Mouse (Mus musculus): ENCODE data around the gene Bax. TPM values are rescaled to one million over a fixed set of nuclear protein-coding genes. Genes with fewer than 3 reads are reported as not detected.

The Bax gene
- polyA plus RNA-seq, 1 experiment from 2014 or later: 230 TPM

DNA sequence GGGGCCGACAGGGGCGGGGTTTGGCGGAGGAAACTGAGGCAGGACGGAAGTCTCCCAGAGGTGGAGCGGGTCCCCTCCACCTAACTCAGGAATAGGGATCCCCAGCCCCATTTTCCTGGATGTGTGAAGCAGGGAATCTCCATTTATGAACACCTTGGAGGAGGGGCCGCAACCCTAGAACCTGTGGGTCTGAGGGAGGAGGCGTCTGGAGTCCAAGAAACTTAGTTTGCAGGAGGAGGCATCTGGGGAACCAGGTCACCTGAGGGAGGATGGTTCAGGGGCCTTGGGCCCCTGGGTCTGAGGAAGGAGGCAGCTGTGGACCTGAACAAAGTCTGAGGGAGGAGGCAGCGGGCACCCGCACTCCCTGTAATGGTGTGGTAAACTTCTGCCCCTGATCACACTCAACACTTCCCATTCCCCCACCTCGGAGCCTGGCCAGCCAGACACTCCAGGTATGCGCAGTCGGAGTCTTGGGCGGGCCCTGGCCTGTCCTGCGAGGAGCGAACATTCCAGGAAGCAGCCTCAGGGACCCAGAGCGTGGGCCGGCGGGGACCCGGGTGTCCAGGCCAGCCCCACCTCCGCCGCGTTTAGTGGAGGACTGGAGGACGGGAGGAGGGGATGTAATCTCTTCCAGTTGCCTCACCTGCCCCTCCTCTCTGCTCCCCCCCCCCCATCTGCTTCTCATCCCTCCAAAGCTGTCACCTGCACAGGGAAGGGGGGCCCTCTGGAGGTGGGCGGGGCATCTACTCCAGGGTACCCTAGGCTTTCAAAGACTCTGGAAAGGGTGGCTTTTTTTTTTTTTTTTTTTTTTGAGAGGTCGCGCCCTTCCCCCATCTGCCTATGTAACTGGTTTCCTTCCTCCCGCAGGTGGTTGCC is 52.6 kb downstream of the Bax start:
- peak overlapping the region; percentile 41; the same call in 1 of the 2 replicates for H3K27ac ChIP-seq
- H3K4me2 ChIP-seq: peak overlapping the region; percentile 84
- H3K4me3 ChIP-seq (replicated peaks): peak overlapping the region; percentile 58
- no peaks in the 10 kb centered on the region for H3K9me3 ChIP-seq
- ATAC-seq (ENCODE audit: insufficient number of reproducible peaks, insufficient read depth, low FRiP score, low TSS enrichment, low read depth): 0 out of 2 replicates have a peak, but pooled peaks have one; percentile 7
- H3K27me3 ChIP-seq: peaks cover 99% of the 10 kb centered on the region
- peaks cover 36% of the 10 kb centered on the region for H3K4me1 ChIP-seq (replicated peaks)
- peak overlapping the region; percentile 68 for H3K9ac ChIP-seq (replicated peaks)
- under 1% methylated on average over 27 of the region's 27 CpGs for WGBS
- H3K36me3 ChIP-seq: no peaks in the 10 kb centered on the region

DNA sequence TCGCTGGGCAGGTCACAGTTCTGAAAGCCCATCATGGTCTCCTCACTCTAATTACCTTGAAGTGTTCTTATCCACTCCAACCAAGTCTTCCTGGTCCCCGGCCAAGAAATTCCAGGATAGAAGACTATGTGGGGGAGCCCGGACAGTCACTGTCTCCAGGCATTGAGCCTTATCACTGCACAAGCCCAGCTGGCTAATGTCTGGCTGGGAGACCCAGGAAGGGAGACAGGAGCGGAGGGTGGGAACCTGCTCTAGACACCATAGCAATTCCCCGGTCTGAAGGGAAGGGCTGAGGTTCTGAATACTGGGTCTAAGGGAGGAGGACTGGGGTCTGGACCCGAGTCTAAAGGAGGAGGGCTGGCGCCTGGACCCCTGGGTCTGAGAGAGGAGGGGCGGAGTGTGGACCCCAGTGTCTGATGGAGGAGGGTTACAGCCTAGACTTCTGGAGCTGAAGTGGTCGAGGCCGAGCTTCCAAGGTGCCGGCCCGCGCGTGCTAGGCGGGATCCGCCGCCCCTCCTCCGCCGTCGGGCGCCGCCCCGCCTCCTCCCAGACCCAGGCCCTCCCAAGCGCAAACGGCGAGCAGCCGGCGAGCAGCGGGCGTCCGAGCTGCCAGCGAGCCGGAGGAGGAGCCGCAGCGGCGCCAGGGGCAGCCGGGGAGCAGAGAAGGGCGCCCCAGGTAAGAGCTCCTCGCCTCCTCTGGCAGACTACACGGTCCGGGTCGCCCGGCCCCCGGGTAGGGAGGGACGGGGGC is 53.4 kb downstream of the Bax start, which contains the start of gene Ntf5:
Gene Ntf5 (plus strand): TSS at position 583 of the 751 bp plus-strand sequence.
- peak within 1 kb of the TSS; percentile 68 for H3K9ac ChIP-seq (replicated peaks)
- no peaks in the 10 kb centered on the region for H3K36me3 ChIP-seq
- peaks cover 34% of the 10 kb centered on the region for H3K4me1 ChIP-seq (replicated peaks)
- H3K27me3 ChIP-seq: peaks cover 99% of the 10 kb centered on the region
- H3K27ac ChIP-seq: peak within 1 kb of the TSS; percentile 41; the same call in 1 of the 2 replicates
- peak within 1 kb of the TSS; percentile 84 for H3K4me2 ChIP-seq
- WGBS: 2% methylated on average over 42 of the region's 45 CpGs
- peak; percentile 47 for ATAC-seq (ENCODE audit: insufficient number of reproducible peaks, insufficient read depth, low FRiP score, low TSS enrichment, low read depth)
- H3K9me3 ChIP-seq: no peaks in the 10 kb centered on the region
- H3K4me3 ChIP-seq (replicated peaks): peak within 1 kb of the TSS; percentile 58

DNA sequence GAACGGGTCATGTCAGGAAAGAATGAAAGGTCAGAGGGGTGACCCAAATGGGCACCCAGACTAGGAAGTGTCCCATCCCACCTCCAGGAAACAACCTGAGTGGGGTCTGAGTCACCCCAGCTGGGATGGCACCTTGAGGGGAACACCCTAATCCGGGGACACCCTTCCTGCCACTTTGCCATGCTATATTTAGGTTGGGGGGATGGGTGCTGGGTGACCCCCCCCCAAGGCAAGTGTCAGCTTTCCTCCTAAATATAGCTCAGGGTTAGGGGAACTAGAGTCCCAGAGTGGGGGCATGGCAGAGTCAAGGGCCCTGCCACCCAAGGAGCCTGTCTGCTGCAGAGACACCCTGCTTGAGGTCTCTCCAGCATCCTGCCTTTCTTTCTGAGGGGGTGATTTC is 54.3 kb downstream of the Bax start:
- Histone ChIP-seq H3K36me3 (no peaks in the 10 kb centered on the region), H3K27me3 (peaks cover 99% of the 10 kb centered on the region), H3K4me3 (replicated peaks) (no peak overlapping the region), H3K9ac (replicated peaks) (no peak overlapping the region), H3K4me1 (replicated peaks) (peaks cover 25% of the 10 kb centered on the region), H3K4me2 (no peak overlapping the region), H3K27ac (no peak overlapping the region), H3K9me3 (0 out of 2 replicates have a peak, but pooled peaks cover under 1% of the 10 kb centered on the region)
- WGBS: 82% methylated on average over 2 of the region's 2 CpGs
- no peak for ATAC-seq (ENCODE audit: insufficient number of reproducible peaks, insufficient read depth, low FRiP score, low TSS enrichment, low read depth)

Small RNA genes lying within 50 kb of the gene (microRNA-seq; reads per million reads assigned to microRNA genes)
- gene Gm22133: not detected

Other genes with a start within 250 kb of the Bax start
- 1.6 TPM in 2 replicates for gene Cd37, start 227.8 kb downstream of the Bax start, polyA plus RNA-seq (2016; fragmentation: Nextera tagmentation; extraction: Ambion mirVana)
- 0.18 and 0.42 TPM in 2 replicates for gene Slc6a16, start 225.8 kb downstream of the Bax start, polyA plus RNA-seq (2016; fragmentation: Nextera tagmentation; extraction: Ambion mirVana)
- gene Slc6a21, start 189.4 kb downstream of the Bax start, polyA plus RNA-seq (2016; fragmentation: Nextera tagmentation; extraction: Ambion mirVana): not detected in 2 replicates
- gene Trpm4, start 133.1 kb downstream of the Bax start, polyA plus RNA-seq (2016; fragmentation: Nextera tagmentation; extraction: Ambion mirVana): 14.0 and 16.1 TPM in 2 replicates
- 1.8 and 1.9 TPM in 2 replicates for gene Hrc, start 131.6 kb downstream of the Bax start, polyA plus RNA-seq (2016; fragmentation: Nextera tagmentation; extraction: Ambion mirVana)
- 6.4 and 8.4 TPM in 2 replicates for gene Ppfia3, start 99.9 kb downstream of the Bax start, polyA plus RNA-seq (2016; fragmentation: Nextera tagmentation; extraction: Ambion mirVana)
- gene Lin7b, start 96.3 kb downstream of the Bax start, polyA plus RNA-seq (2016; fragmentation: Nextera tagmentation; extraction: Ambion mirVana): 1.4 and 1.8 TPM in 2 replicates
- gene Snrnp70, start 71.2 kb downstream of the Bax start, polyA plus RNA-seq (2016; fragmentation: Nextera tagmentation; extraction: Ambion mirVana): 341 and 347 TPM in 2 replicates
- 0.13 and 0.18 TPM in 2 replicates for gene Kcna7, start 61.2 kb downstream of the Bax start, polyA plus RNA-seq (2016; fragmentation: Nextera tagmentation; extraction: Ambion mirVana)
- gene Ntf5, start 53.2 kb downstream of the Bax start, polyA plus RNA-seq (2016; fragmentation: Nextera tagmentation; extraction: Ambion mirVana): 3.9 and 5.6 TPM in 2 replicates
- gene Lhb, start 46.1 kb downstream of the Bax start, polyA plus RNA-seq (2016; fragmentation: Nextera tagmentation; extraction: Ambion mirVana): 0.33 TPM in 1 of 2 replicates, not detected in the other
- 45.2 and 46.2 TPM in 2 replicates for gene Gys1, start 32.1 kb downstream of the Bax start, polyA plus RNA-seq (2016; fragmentation: Nextera tagmentation; extraction: Ambion mirVana)
- gene Ruvbl2, start 28.8 kb downstream of the Bax start, polyA plus RNA-seq (2016; fragmentation: Nextera tagmentation; extraction: Ambion mirVana): 155 and 156 TPM in 2 replicates
- 4,887 and 4,953 TPM in 2 replicates for gene Ftl1, start 7.0 kb downstream of the Bax start, polyA plus RNA-seq (2016; fragmentation: Nextera tagmentation; extraction: Ambion mirVana)
- gene Tulp2, start 15.0 kb upstream of the Bax start, polyA plus RNA-seq (2016; fragmentation: Nextera tagmentation; extraction: Ambion mirVana): 1.4 TPM in 2 replicates
- gene Gm45808, start 19.9 kb upstream of the Bax start, polyA plus RNA-seq (2016; fragmentation: Nextera tagmentation; extraction: Ambion mirVana): not detected in 2 replicates
- gene Dhdh, start 21.9 kb upstream of the Bax start, polyA plus RNA-seq (2016; fragmentation: Nextera tagmentation; extraction: Ambion mirVana): 3.2 and 3.3 TPM in 2 replicates
- 149 and 160 TPM in 2 replicates for gene Nucb1, start 43.5 kb upstream of the Bax start, polyA plus RNA-seq (2016; fragmentation: Nextera tagmentation; extraction: Ambion mirVana)
- 26.0 and 27.1 TPM in 2 replicates for gene Ppp1r15a, start 59.4 kb upstream of the Bax start, polyA plus RNA-seq (2016; fragmentation: Nextera tagmentation; extraction: Ambion mirVana)
- 1.4 TPM in 2 replicates for gene Plekha4, start 59.4 kb upstream of the Bax start, polyA plus RNA-seq (2016; fragmentation: Nextera tagmentation; extraction: Ambion mirVana)
- gene Hsd17b14, start 88.0 kb upstream of the Bax start, polyA plus RNA-seq (2016; fragmentation: Nextera tagmentation; extraction: Ambion mirVana): 0.55 and 1.1 TPM in 2 replicates
- 50.4 and 56.5 TPM in 2 replicates for gene Bcat2, start 103.3 kb upstream of the Bax start, polyA plus RNA-seq (2016; fragmentation: Nextera tagmentation; extraction: Ambion mirVana)
- gene Fgf21, start 148.6 kb upstream of the Bax start, polyA plus RNA-seq (2016; fragmentation: Nextera tagmentation; extraction: Ambion mirVana): not detected in 2 replicates
- not detected in 2 replicates for gene Fut1, start 150.4 kb upstream of the Bax start, polyA plus RNA-seq (2016; fragmentation: Nextera tagmentation; extraction: Ambion mirVana)
- 0.13 and 0.17 TPM in 2 replicates for gene Izumo1, start 154.9 kb upstream of the Bax start, polyA plus RNA-seq (2016; fragmentation: Nextera tagmentation; extraction: Ambion mirVana)
- gene Rasip1, start 160.6 kb upstream of the Bax start, polyA plus RNA-seq (2016; fragmentation: Nextera tagmentation; extraction: Ambion mirVana): 11.7 and 13.4 TPM in 2 replicates
- gene Mamstr, start 173.1 kb upstream of the Bax start, polyA plus RNA-seq (2016; fragmentation: Nextera tagmentation; extraction: Ambion mirVana): 5.7 and 5.9 TPM in 2 replicates
- gene Fut2, start 199.5 kb upstream of the Bax start, polyA plus RNA-seq (2016; fragmentation: Nextera tagmentation; extraction: Ambion mirVana): 0.15 TPM in 2 replicates
- gene Ntn5, start 217.1 kb upstream of the Bax start, polyA plus RNA-seq (2016; fragmentation: Nextera tagmentation; extraction: Ambion mirVana): 0.13 and 0.23 TPM in 2 replicates
- gene Sec1, start 227.5 kb upstream of the Bax start, polyA plus RNA-seq (2016; fragmentation: Nextera tagmentation; extraction: Ambion mirVana): 0.40 and 0.74 TPM in 2 replicates
- gene Car11, start 232.9 kb upstream of the Bax start, polyA plus RNA-seq (2016; fragmentation: Nextera tagmentation; extraction: Ambion mirVana): 8.8 and 12.6 TPM in 2 replicates
- 6.4 and 8.5 TPM in 2 replicates for gene Dbp, start 238.2 kb upstream of the Bax start, polyA plus RNA-seq (2016; fragmentation: Nextera tagmentation; extraction: Ambion mirVana)
- 990 and 1,038 TPM in 2 replicates for gene Rpl18, start 248.6 kb upstream of the Bax start, polyA plus RNA-seq (2016; fragmentation: Nextera tagmentation; extraction: Ambion mirVana)